Mouse (Mus musculus): ENCODE results near the gene Pa2g4.
A peak's percentile ranks its signal among the peaks of the same experiment; 100 is the strongest.
"Not testable (repeated sequence)": the region's sequence is repeated elsewhere in the genome, so short reads cannot be mapped to it uniquely, and the experiment has no call there.

Pa2g4 gene

GRCm38 (mm10) chr10:128565788-128566531, at the start of gene Pa2g4:
Pa2g4 (minus strand) TSS chr10:128565987.
- DNase-seq, result peak; percentile 99

GRCm38 (mm10) chr10:128614934-128615333, 49.1 kb upstream of the Pa2g4 start:
- DNase-seq, result no peak

GRCm38 (mm10) chr10:128613820-128614219, 48.0 kb upstream of the Pa2g4 start:
- DNase-seq, result not testable (repeated sequence)

GRCm38 (mm10) chr10:128613154-128613440, 47.3 kb upstream of the Pa2g4 start:
- DNase-seq, result no peak

GRCm38 (mm10) chr10:128612433-128613153, 46.8 kb upstream of the Pa2g4 start:
- peak; percentile 85 for DNase-seq

- DNase-seq, result no peak
These were observed 40.7 kb upstream of the Pa2g4 start for GRCm38 (mm10) chr10:128606483-128606882.

- DNase-seq, result no peak
These were observed 36.8 kb upstream of the Pa2g4 start for GRCm38 (mm10) chr10:128602470-128603128.

- no peak for DNase-seq
These were observed 35.7 kb upstream of the Pa2g4 start for GRCm38 (mm10) chr10:128601499-128601898.

- DNase-seq, result no peak
These were observed 32.7 kb upstream of the Pa2g4 start for GRCm38 (mm10) chr10:128598476-128598875.

GRCm38 (mm10) chr10:128592797-128593196, 27.0 kb upstream of the Pa2g4 start:
- no peak for DNase-seq

GRCm38 (mm10) chr10:128591436-128591835, 25.6 kb upstream of the Pa2g4 start:
- DNase-seq, result no peak

GRCm38 (mm10) chr10:128590193-128590690, 24.5 kb upstream of the Pa2g4 start:
- DNase-seq, result peak; percentile 71

GRCm38 (mm10) chr10:128589464-128590192, 23.8 kb upstream of the Pa2g4 start, which contains the start of gene Erbb3:
Erbb3 (minus strand) TSS chr10:128589652.
- peak; percentile 70 for DNase-seq

- DNase-seq, result peak; percentile 34
These were observed 23.1 kb upstream of the Pa2g4 start for GRCm38 (mm10) chr10:128588775-128589463.

- peak; percentile 19 for DNase-seq
These were observed 22.3 kb upstream of the Pa2g4 start for GRCm38 (mm10) chr10:128588136-128588535.

GRCm38 (mm10) chr10:128587697-128588096, 21.9 kb upstream of the Pa2g4 start:
- DNase-seq, result no peak

GRCm38 (mm10) chr10:128587120-128587519, 21.3 kb upstream of the Pa2g4 start:
- DNase-seq, result no peak

- no peak for DNase-seq
These were observed 20.8 kb upstream of the Pa2g4 start for GRCm38 (mm10) chr10:128586546-128586945.

GRCm38 (mm10) chr10:128584386-128584785, 18.6 kb upstream of the Pa2g4 start:
- peak; percentile 77 for DNase-seq

- DNase-seq, result peak; percentile 83
These were observed 17.9 kb upstream of the Pa2g4 start for GRCm38 (mm10) chr10:128583644-128584043.

- DNase-seq, result no peak
These were observed 13.9 kb upstream of the Pa2g4 start for GRCm38 (mm10) chr10:128579731-128580130.

- DNase-seq, result no peak
These were observed 13.5 kb upstream of the Pa2g4 start for GRCm38 (mm10) chr10:128579298-128579697.
